Mouse (Mus musculus): ENCODE measurements around the gene Kif3b.

GRCm38 (mm10) chr2:153346221-153347182, 55.3 kb downstream of the Kif3b start:
- TF ChIP-seq CTCF (IDR thresholded peaks at IDR 0.05; ENCODE audit: borderline replicate concordance, control insufficient read depth, extremely low read depth, insufficient read depth, low read length, poor library complexity) = no peak
- TF ChIP-seq POLR2A (IDR thresholded peaks at IDR 0.05; ENCODE audit: control insufficient read depth, extremely low read depth, insufficient read depth, low read length, poor library complexity) = no peak
